ENCODE assay signal across 8 mouse cellular contexts in the genomic region with DNA sequence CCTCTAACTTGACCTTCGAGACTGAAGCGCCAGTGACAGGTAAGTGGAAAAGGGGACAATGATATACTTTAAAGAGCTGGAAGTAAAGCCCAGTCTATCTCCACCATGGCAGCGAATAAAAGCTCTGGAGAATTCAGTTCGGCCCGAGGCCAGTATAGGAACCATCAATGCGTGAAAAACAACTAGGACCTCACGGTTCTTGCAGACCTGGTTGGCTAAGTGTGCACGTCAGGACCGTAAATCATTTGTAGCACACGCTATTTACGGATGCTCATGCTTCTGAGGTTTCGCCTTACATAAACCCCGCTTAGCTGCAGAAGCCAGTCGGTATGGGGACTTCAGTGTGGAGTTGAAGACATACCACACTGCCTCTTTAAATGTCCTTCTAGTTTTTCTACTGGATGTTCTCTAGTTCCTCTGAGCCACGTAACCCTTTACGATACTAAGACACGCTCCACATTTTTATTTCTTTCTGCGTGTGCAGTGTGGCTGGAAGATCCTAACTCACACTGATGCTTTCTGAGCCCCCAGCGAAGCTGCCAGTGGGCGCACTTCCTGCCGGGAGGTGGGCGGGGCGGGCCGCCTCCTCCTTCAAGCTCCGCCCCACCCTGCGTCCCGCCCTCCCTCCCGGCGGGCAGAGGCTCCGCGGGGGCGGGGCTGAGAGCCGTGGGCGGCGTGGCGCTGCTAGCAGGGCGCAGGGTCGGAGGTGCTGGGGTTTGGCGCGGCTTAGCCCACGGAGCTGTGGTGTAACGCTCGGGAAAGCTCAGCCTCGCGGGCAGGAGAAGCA. TPM values are rescaled to one million over a fixed set of nuclear protein-coding genes. Genes with fewer than 3 reads are reported as not detected.
DNase-seq lines count a peak whose midpoint lies in the region; ATAC-seq lines count a peak whose summit lies in the region.

A gene (plus strand): TSS at position 660 of the 787 bp plus-strand sequence.

- 2% methylated on average over 45 of the region's 45 CpGs for WGBS in hindbrain, embryonic 10.5 days

- H3K9me3 ChIP-seq in hindbrain, embryonic 10.5 days = no peaks in the 10 kb centered on the region

- peak; percentile 98 for DNase-seq in NIH3T3 (ENCODE audit: low read depth)
- peak; percentile 91 for DNase-seq in cerebellum, adult 9-10 months
- DNase-seq in hindbrain, embryonic 10.5 days (ENCODE audit: low spot score) = peak; percentile 86
- DNase-seq in layer of hippocampus, postnatal 10 days (ENCODE audit: low spot score in 2 of 2) = peak; percentile 87 to 93
- DNase-seq in lung, postnatal 10 days = peak; percentile 91
- peak; percentile 83 for DNase-seq in ovary, postnatal 14 days (ENCODE audit: low spot score)
- DNase-seq in thymus, postnatal 14 days = peak; percentile 96

- peaks cover 33% of the 10 kb centered on the region for H3K4me1 ChIP-seq in hindbrain, embryonic 10.5 days (replicated peaks)

- peak within 1 kb of the TSS; percentile 96 for H3K27ac ChIP-seq in hindbrain, embryonic 10.5 days

- H3K36me3 ChIP-seq in hindbrain, embryonic 10.5 days = no peaks in the 10 kb centered on the region

- H3K4me3 ChIP-seq in hindbrain, embryonic 10.5 days = peak within 1 kb of the TSS; percentile 97

- peak; percentile 74 for ATAC-seq in frontal cortex, adult (ENCODE audit: low TSS enrichment)

- no peaks in the 10 kb centered on the region for H3K27me3 ChIP-seq in hindbrain, embryonic 10.5 days (ENCODE audit: insufficient read depth, poor library complexity, severe bottlenecking)

RNA-seq across cellular contexts. Expression of the gene that starts here (rescaled TPM):
- 14.4 and 14.6 TPM in 2 replicates for polyA plus RNA-seq in hindbrain, embryonic 10.5 days (2016; fragmentation: Nextera tagmentation; extraction: Ambion mirVana)
- total RNA-seq in layer of hippocampus, postnatal 10 days (2021) = 10 to 100 TPM; 55.4 to 59.4 TPM

Comparison
In these comparisons a context has a peak if more than half of its experiments do, and no peak if none do; other contexts are left out.
1. Peak in every context shown above with its lines: DNase-seq, ATAC-seq, H3K4me3 ChIP-seq and H3K27ac ChIP-seq.